Comparison of ENCODE assay signal across 38 mouse cellular contexts in genomic region chr2:9890906-9891305, GRCm38 (mm10). TPM values are rescaled to one million over a fixed set of nuclear protein-coding genes. Genes with fewer than 3 reads are reported as not detected.
DNase-seq lines count a peak whose midpoint lies in the region; ATAC-seq lines count a peak whose summit lies in the region.
"Had no signal": no experiment of that assay in that cellular context is flagged by ENCODE, and none has a peak within 500 bp of the region (broad histone marks: within the 10 kb centered on the region; RNA-seq: fewer than 3 reads in every experiment).

No protein-coding gene starts in this region.

- H3K27ac ChIP-seq in hindbrain, embryonic 10.5 days = no peak overlapping the region
- no peak overlapping the region for H3K27ac ChIP-seq in hindbrain, embryonic 12.5 days
- H3K27ac ChIP-seq in midbrain, embryonic 14.5 days (replicated peaks; ENCODE audit: low read depth, low read length) = 0 out of 2 replicates have a peak overlapping the region, but pooled peaks have one; percentile 5
- H3K27ac ChIP-seq in midbrain, embryonic 13.5 days = no peak overlapping the region
- H3K27ac ChIP-seq: embryonic facial prominence, embryonic 12.5 days; hindbrain, embryonic 14.5 days; liver, embryonic 12.5 days had no signal

- WGBS in hindbrain, embryonic 10.5 days = 2% methylated on average over 5 of the region's 5 CpGs
- 2% methylated on average over 5 of the region's 5 CpGs for WGBS in hindbrain, embryonic 12.5 days
- 3% methylated on average over 5 of the region's 5 CpGs for WGBS in midbrain, embryonic 14.5 days
- 0% methylated on average over 5 of the region's 5 CpGs for WGBS in midbrain, embryonic 13.5 days

- no peak for ATAC-seq in hindbrain, embryonic 12.5 days (ENCODE audit: low FRiP score)
- ATAC-seq in midbrain, embryonic 14.5 days (ENCODE audit: low FRiP score, low TSS enrichment) = no peak
- no peak for ATAC-seq in midbrain, embryonic 13.5 days
- ATAC-seq: CD4-positive, CD25-positive, alpha-beta regulatory T cell, adult 4 months; liver, embryonic 12.5 days; liver, postnatal 0 days; midbrain, embryonic 16.5 days had no signal

- peaks cover 97% of the 10 kb centered on the region for H3K27me3 ChIP-seq in hindbrain, embryonic 10.5 days (ENCODE audit: insufficient read depth, poor library complexity, severe bottlenecking)
- H3K27me3 ChIP-seq in hindbrain, embryonic 12.5 days = peaks cover 93% of the 10 kb centered on the region
- H3K27me3 ChIP-seq in midbrain, embryonic 14.5 days (ENCODE audit: control insufficient read depth, insufficient read depth, low read length) = peaks cover 71% of the 10 kb centered on the region
- peaks cover 96% of the 10 kb centered on the region for H3K27me3 ChIP-seq in midbrain, embryonic 13.5 days

- H3K4me2 ChIP-seq in hindbrain, embryonic 12.5 days (replicated peaks) = no peak overlapping the region
- no peak overlapping the region for H3K4me2 ChIP-seq in midbrain, embryonic 14.5 days (ENCODE audit: low read length)
- H3K4me2 ChIP-seq in midbrain, embryonic 13.5 days (replicated peaks) = no peak overlapping the region
- H3K4me2 ChIP-seq: embryonic facial prominence, embryonic 12.5 days; hindbrain, embryonic 14.5 days had no signal

- peaks cover 3% of the 10 kb centered on the region; the same call in 1 of the 2 replicates for H3K9me3 ChIP-seq in hindbrain, embryonic 10.5 days
- no peaks in the 10 kb centered on the region for H3K9me3 ChIP-seq in hindbrain, embryonic 12.5 days (replicated peaks)
- no peaks in the 10 kb centered on the region for H3K9me3 ChIP-seq in midbrain, embryonic 14.5 days (ENCODE audit: control insufficient read depth, low read length)
- no peaks in the 10 kb centered on the region for H3K9me3 ChIP-seq in midbrain, embryonic 13.5 days
- H3K9me3 ChIP-seq: embryonic facial prominence, embryonic 12.5 days; liver, embryonic 12.5 days had no signal

- H3K36me3 ChIP-seq in hindbrain, embryonic 10.5 days = no peaks in the 10 kb centered on the region
- no peaks in the 10 kb centered on the region for H3K36me3 ChIP-seq in hindbrain, embryonic 12.5 days
- H3K36me3 ChIP-seq in midbrain, embryonic 14.5 days (ENCODE audit: control insufficient read depth, insufficient read depth, low read length) = no peaks in the 10 kb centered on the region
- no peaks in the 10 kb centered on the region for H3K36me3 ChIP-seq in midbrain, embryonic 13.5 days
- H3K36me3 ChIP-seq: embryonic facial prominence, embryonic 12.5 days; liver, embryonic 12.5 days had no signal

- H3K4me3 ChIP-seq in hindbrain, embryonic 10.5 days = no peak overlapping the region
- no peak overlapping the region for H3K4me3 ChIP-seq in hindbrain, embryonic 12.5 days
- H3K4me3 ChIP-seq in midbrain, embryonic 14.5 days (replicated peaks; ENCODE audit: low read depth, low read length) = no peak overlapping the region
- no peak overlapping the region for H3K4me3 ChIP-seq in midbrain, embryonic 13.5 days (replicated peaks)
- H3K4me3 ChIP-seq: embryonic facial prominence, embryonic 12.5 days; liver, embryonic 12.5 days; myocyte had no signal

- peaks cover 24% of the 10 kb centered on the region for H3K4me1 ChIP-seq in hindbrain, embryonic 10.5 days (replicated peaks)
- H3K4me1 ChIP-seq in hindbrain, embryonic 12.5 days = peaks cover 7% of the 10 kb centered on the region
- H3K4me1 ChIP-seq in midbrain, embryonic 14.5 days (ENCODE audit: control insufficient read depth, insufficient read depth, low read length) = no peaks in the 10 kb centered on the region
- peaks cover 20% of the 10 kb centered on the region for H3K4me1 ChIP-seq in midbrain, embryonic 13.5 days (replicated peaks)

- no peak overlapping the region for H3K9ac ChIP-seq in hindbrain, embryonic 12.5 days
- no peak overlapping the region for H3K9ac ChIP-seq in midbrain, embryonic 14.5 days (replicated peaks; ENCODE audit: low read length)
- no peak overlapping the region for H3K9ac ChIP-seq in midbrain, embryonic 13.5 days (replicated peaks)
- H3K9ac ChIP-seq: embryonic facial prominence, embryonic 12.5 days; hindbrain, embryonic 14.5 days; liver, embryonic 12.5 days; liver, postnatal 0 days had no signal

- peak; percentile 24 for DNase-seq in hindbrain, embryonic 10.5 days (ENCODE audit: low spot score)
- no peak for DNase-seq in midbrain, embryonic 14.5 days
- DNase-seq in embryo, embryonic 11 days = peak; percentile 12
- DNase-seq in naive thymus-derived CD4-positive, alpha-beta T cell, adult 2 months (ENCODE audit: low read depth) = peak; percentile 30
- no peak for DNase-seq in adrenal gland, postnatal 10 days
- DNase-seq in urinary bladder, postnatal 36 days (ENCODE audit: low spot score in 2 of 2) = no peak
- DNase-seq: adrenal gland, postnatal 36 days; cerebellum, adult 9-11 months; gastrocnemius, postnatal 10 days; heart, postnatal 14 days; kidney, adult 18-20 months; kidney, postnatal 36 days; left cerebral cortex, postnatal 4 days; liver, postnatal 0 days; lung, postnatal 36 days; right cerebral cortex, postnatal 4 days; thymus, postnatal 4 days had no signal

RNA-seq across cellular contexts. Expression of gene Gata3, which starts 1.1 kb away (rescaled TPM):
- polyA plus RNA-seq in hindbrain, embryonic 10.5 days (2016; fragmentation: Nextera tagmentation; extraction: Ambion mirVana) = 14.2 and 16.8 TPM in 2 replicates
- polyA plus RNA-seq in hindbrain, embryonic 12.5 days (2016; fragmentation: Nextera tagmentation; extraction: Ambion mirVana) = 48.4 and 63.4 TPM in 2 replicates
- 88.6 and 120 TPM in 2 replicates for polyA plus RNA-seq in midbrain, embryonic 14.5 days (2014; fragmentation: Nextera tagmentation; extraction: Ambion mirVana)
- polyA plus RNA-seq in midbrain, embryonic 13.5 days (2015; fragmentation: Nextera tagmentation; extraction: Ambion mirVana) = 94.8 and 119 TPM in 2 replicates
- 10 to 100 TPM; 12.3 to 14.8 TPM for total RNA-seq in adrenal gland, postnatal 10 days (2021)
- total RNA-seq: granulocyte monocyte progenitor cell, adult 5-6 weeks; layer of hippocampus, postnatal 25 days had no signal

RNA-seq across cellular contexts. Expression of gene 9230102O04Rik, which starts 1.6 kb away (rescaled TPM):
- polyA plus RNA-seq in hindbrain, embryonic 10.5 days (2016; fragmentation: Nextera tagmentation; extraction: Ambion mirVana) = 0.54 TPM in 1 of 2 replicates, not detected in the other
- polyA plus RNA-seq in hindbrain, embryonic 12.5 days (2016; fragmentation: Nextera tagmentation; extraction: Ambion mirVana) = 3.5 and 3.8 TPM in 2 replicates
- 5.5 and 6.3 TPM in 2 replicates for polyA plus RNA-seq in midbrain, embryonic 14.5 days (2014; fragmentation: Nextera tagmentation; extraction: Ambion mirVana)
- polyA plus RNA-seq in midbrain, embryonic 13.5 days (2015; fragmentation: Nextera tagmentation; extraction: Ambion mirVana) = 3.5 and 5.3 TPM in 2 replicates
- total RNA-seq in adrenal gland, postnatal 10 days (2021) = not detected
- total RNA-seq: adrenal gland, adult 18-20 months; adrenal gland, postnatal 36 days; gastrocnemius, postnatal 10 days; granulocyte monocyte progenitor cell, adult 5-6 weeks; heart, postnatal 14 days; layer of hippocampus, adult 8-10 months; layer of hippocampus, postnatal 25 days; left cerebral cortex, adult 8-10 months; left cerebral cortex, postnatal 4 days; megakaryocyte, adult 5-6 weeks; neutrophil, adult 5-6 weeks had no signal
- polyA plus RNA-seq: heart, embryonic 14.5 days; intestine, embryonic 14.5 days; limb, embryonic 14.5 days; liver, embryonic 12.5 days; liver, postnatal 0 days; lung, embryonic 16.5 days; myocyte; spleen, adult 2 months; thymus, postnatal 0 days had no signal

RNA-seq across cellular contexts. Expression of gene 4930412O13Rik, which starts 9.9 kb away (rescaled TPM):
- 0.75 and 1.0 TPM in 2 replicates for polyA plus RNA-seq in hindbrain, embryonic 10.5 days (2016; fragmentation: Nextera tagmentation; extraction: Ambion mirVana)
- 1.1 and 2.9 TPM in 2 replicates for polyA plus RNA-seq in hindbrain, embryonic 12.5 days (2016; fragmentation: Nextera tagmentation; extraction: Ambion mirVana)
- 1.7 and 2.5 TPM in 2 replicates for polyA plus RNA-seq in midbrain, embryonic 14.5 days (2014; fragmentation: Nextera tagmentation; extraction: Ambion mirVana)
- 1.7 and 3.9 TPM in 2 replicates for polyA plus RNA-seq in midbrain, embryonic 13.5 days (2015; fragmentation: Nextera tagmentation; extraction: Ambion mirVana)
- total RNA-seq in adrenal gland, postnatal 10 days (2021) = 1 to 10 TPM; 1.1 to 2.1 TPM
- total RNA-seq: gastrocnemius, postnatal 10 days; granulocyte monocyte progenitor cell, adult 5-6 weeks; heart, postnatal 14 days; layer of hippocampus, adult 8-10 months; layer of hippocampus, postnatal 25 days; left cerebral cortex, adult 8-10 months; left cerebral cortex, postnatal 4 days; megakaryocyte, adult 5-6 weeks; neutrophil, adult 5-6 weeks had no signal
- polyA plus RNA-seq: intestine, embryonic 14.5 days; liver, embryonic 12.5 days; liver, postnatal 0 days; lung, embryonic 16.5 days; myocyte; spleen, adult 2 months; thymus, postnatal 0 days had no signal

Comparison
In these comparisons a context has a peak if more than half of its experiments do, and no peak if none do; other contexts are left out.
1. DNase-seq: peak in hindbrain, embryonic 10.5 days (single experiment), embryo, embryonic 11 days (single experiment) and naive thymus-derived CD4-positive, alpha-beta T cell, adult 2 months (single experiment); none in midbrain, embryonic 14.5 days (single experiment), adrenal gland, postnatal 10 days (single experiment) and urinary bladder, postnatal 36 days (0 of 2).